Mouse (Mus musculus) MEL (cell line): ENCODE data around the gene Dapp1. TPM values are rescaled to one million over a fixed set of nuclear protein-coding genes. Genes with fewer than 3 reads are reported as not detected.

Source experiments
- DNase-seq: peaks from one replicate; pipeline ENCODE4 v3.0.0; 2011; ENCODE audit warnings: low read depth, low spot score
- H3K27ac ChIP-seq: 2 replicates; pipeline ENCODE4 v1.5.1; 2012; ENCODE audit warnings: low read depth, mild to moderate bottlenecking, control low read depth, low read length, moderate library complexity; ENCODE audit not compliant: control insufficient read depth
- H3K27me3 ChIP-seq, 2 experiments: fragments of 150-350 bp in 1 of 2; sonication (generic) in 1 of 2; 2 replicates each; pipeline ENCODE4 v1.6.1; 2012; ENCODE audit warnings: low read length in 2 of 2, mild to moderate bottlenecking in 2 of 2, improper control_type of control experiment in 1 of 2, moderate library complexity in 1 of 2; ENCODE audit not compliant: insufficient read depth in 2 of 2, control insufficient read depth in 1 of 2
- H3K36me3 ChIP-seq, 2 experiments: 2 replicates each; pipeline ENCODE4 v1.6.1; 2012 to 2014; ENCODE audit warnings: low read length in 2 of 2, improper control_type of control experiment in 1 of 2, inconsistent platforms in 1 of 2, mild to moderate bottlenecking in 1 of 2; ENCODE audit not compliant: insufficient read depth in 2 of 2, control insufficient read depth in 1 of 2
- H3K4me1 ChIP-seq, 2 experiments: fragments of 150-350 bp in 1 of 2; sonication (generic) in 1 of 2; 2 replicates each; pipeline ENCODE4 v1.6.1; 2012; ENCODE audit warnings: low read length in 2 of 2, improper control_type of control experiment in 1 of 2, mild to moderate bottlenecking in 1 of 2; ENCODE audit not compliant: insufficient read depth in 2 of 2, control insufficient read depth in 1 of 2
- H3K4me3 ChIP-seq, 2 experiments: fragments of 150-350 bp in 1 of 2; sonication (generic) in 1 of 2; 2 replicates each; pipeline ENCODE4 v1.5.1; 2012; ENCODE audit warnings: low read depth in 2 of 2, low read length in 2 of 2, mild to moderate bottlenecking in 2 of 2, moderate library complexity in 2 of 2, control low read depth in 1 of 2, improper control_type of control experiment in 1 of 2; ENCODE audit not compliant: control insufficient read depth in 1 of 2, insufficient read depth in 1 of 2
- H3K79me2 ChIP-seq: 2 replicates; pipeline ENCODE4 v1.6.1; 2012; ENCODE audit warnings: mild to moderate bottlenecking, low read length, moderate library complexity; ENCODE audit not compliant: control insufficient read depth, poor library complexity, insufficient read depth
- H3K9ac ChIP-seq: 2 replicates; pipeline ENCODE4 v1.6.1; 2012; ENCODE audit warnings: low read depth, mild to moderate bottlenecking, control low read depth, low read length, moderate library complexity; ENCODE audit not compliant: control insufficient read depth, poor library complexity, severe bottlenecking
- H3K9me3 ChIP-seq: fragments of 150-350 bp; sonication (generic); replicated peaks from 2 replicates; pipeline ENCODE4 v1.6.1; 2012; ENCODE audit warnings: mild to moderate bottlenecking, low read length, improper control_type of control experiment, moderate library complexity; ENCODE audit not compliant: insufficient read depth
- BHLHE40 ChIP-seq: IDR thresholded peaks from 2 replicates; pipeline ENCODE4 v1.6.1; 2012; ENCODE audit warnings: low read depth, mild to moderate bottlenecking, inconsistent platforms, low read length, improper control_type of control experiment, borderline replicate concordance
- CHD1 ChIP-seq: IDR thresholded peaks from 2 replicates; pipeline ENCODE4 v1.6.1; 2012; ENCODE audit warnings: low read depth, mild to moderate bottlenecking, inconsistent platforms, low read length, improper control_type of control experiment
- CHD2 ChIP-seq: IDR thresholded peaks from 2 replicates; pipeline ENCODE4 v1.6.1; 2011; ENCODE audit warnings: low read length, improper control_type of control experiment
- CTCF ChIP-seq, 3 experiments: IDR thresholded peaks in 2 of 3; conservative IDR thresholded peaks in 1 of 3; 2 replicates each; pipeline ENCODE4 v1.5.1; 2011 to 2012; ENCODE audit warnings: low read length in 3 of 3, low read depth in 2 of 3, mild to moderate bottlenecking in 2 of 3, improper control_type of control experiment in 1 of 3, inconsistent platforms in 1 of 3, mixed read lengths in 1 of 3, moderate library complexity in 1 of 3; ENCODE audit not compliant: control insufficient read depth in 1 of 3, insufficient read depth in 1 of 3, poor library complexity in 1 of 3, severe bottlenecking in 1 of 3
- ELF1 ChIP-seq: IDR thresholded peaks from 2 replicates; pipeline ENCODE4 v1.6.1; 2014; ENCODE audit warnings: low read depth, mild to moderate bottlenecking, inconsistent platforms, low read length, improper control_type of control experiment, moderate library complexity
- EP300 ChIP-seq, 2 experiments: IDR thresholded peaks; 2 replicates each; pipeline ENCODE4 v1.6.1; 2011; ENCODE audit warnings: improper control_type of control experiment in 2 of 2, low read length in 2 of 2, low read depth in 1 of 2, mild to moderate bottlenecking in 1 of 2
- ETS1 ChIP-seq: IDR thresholded peaks from 2 replicates; pipeline ENCODE4 v1.6.1; 2012; ENCODE audit warnings: low read depth, mild to moderate bottlenecking, inconsistent platforms, low read length, improper control_type of control experiment, moderate library complexity
- GABPA ChIP-seq: IDR thresholded peaks from 2 replicates; pipeline ENCODE4 v1.6.1; 2012; ENCODE audit warnings: low read depth, mild to moderate bottlenecking, inconsistent platforms, low read length, improper control_type of control experiment, moderate library complexity
- GATA1 ChIP-seq: IDR thresholded peaks from 2 replicates; pipeline ENCODE4 v1.6.1; 2011; ENCODE audit warnings: low read depth, low read length, improper control_type of control experiment
- HCFC1 ChIP-seq: IDR thresholded peaks from 2 replicates; pipeline ENCODE4 v1.6.1; 2012; ENCODE audit warnings: low read depth, mild to moderate bottlenecking, inconsistent platforms, low read length, improper control_type of control experiment, moderate library complexity
- MAFK ChIP-seq: IDR thresholded peaks from 2 replicates; pipeline ENCODE4 v1.6.1; 2011; ENCODE audit warnings: low read depth, mild to moderate bottlenecking, low read length, improper control_type of control experiment, borderline replicate concordance
- MAX ChIP-seq: IDR thresholded peaks from 2 replicates; pipeline ENCODE4 v1.6.1; 2011; ENCODE audit warnings: low read length, improper control_type of control experiment
- MAZ ChIP-seq: IDR thresholded peaks from 2 replicates; pipeline ENCODE4 v1.6.1; 2012; ENCODE audit warnings: low read depth, mild to moderate bottlenecking, inconsistent platforms, low read length, improper control_type of control experiment
- MEF2A ChIP-seq: IDR thresholded peaks from 2 replicates; pipeline ENCODE4 v1.6.1; 2014; ENCODE audit warnings: low read depth, mild to moderate bottlenecking, inconsistent platforms, low read length, improper control_type of control experiment; ENCODE audit not compliant: poor library complexity, insufficient replicate concordance, severe bottlenecking; ENCODE audit errors: extremely low read depth
- MXI1 ChIP-seq: IDR thresholded peaks from 2 replicates; pipeline ENCODE4 v1.6.1; 2011; ENCODE audit warnings: mild to moderate bottlenecking, low read depth, low read length, improper control_type of control experiment
- MYB ChIP-seq: IDR thresholded peaks from 2 replicates; pipeline ENCODE4 v1.6.1; 2011; ENCODE audit warnings: mild to moderate bottlenecking, low read depth, low read length, improper control_type of control experiment
- NELFE ChIP-seq: IDR thresholded peaks from 2 replicates; pipeline ENCODE4 v1.6.1; 2011; ENCODE audit warnings: low read depth, low read length, improper control_type of control experiment
- NRF1 ChIP-seq: IDR thresholded peaks from 2 replicates; pipeline ENCODE4 v1.6.1; 2014; ENCODE audit warnings: low read depth, mild to moderate bottlenecking, inconsistent platforms, low read length, improper control_type of control experiment, moderate library complexity; ENCODE audit not compliant: poor library complexity, insufficient read depth, severe bottlenecking
- POLR2AphosphoS2 ChIP-seq: IDR thresholded peaks from 2 replicates; pipeline ENCODE4 v1.6.1; 2011; ENCODE audit warnings: low read length, improper control_type of control experiment
- POLR2AphosphoS5 ChIP-seq: IDR thresholded peaks from 2 replicates; pipeline ENCODE4 v1.6.1; 2012; ENCODE audit warnings: low read depth, borderline replicate concordance, mild to moderate bottlenecking, inconsistent platforms, low read length, moderate library complexity, mixed read lengths
- RAD21 ChIP-seq: IDR thresholded peaks from 2 replicates; pipeline ENCODE4 v1.6.1; 2011; ENCODE audit warnings: mild to moderate bottlenecking, low read depth, low read length, improper control_type of control experiment
- RCOR1 ChIP-seq: IDR thresholded peaks from 2 replicates; pipeline ENCODE4 v1.6.1; 2012; ENCODE audit warnings: low read depth, mild to moderate bottlenecking, inconsistent platforms, low read length, improper control_type of control experiment
- SMC3 ChIP-seq: IDR thresholded peaks from 2 replicates; pipeline ENCODE4 v1.6.1; 2011; ENCODE audit warnings: low read depth, low read length, improper control_type of control experiment
- TBP ChIP-seq: IDR thresholded peaks from 2 replicates; pipeline ENCODE4 v1.8.0; 2011; ENCODE audit warnings: low read depth, low read length, improper control_type of control experiment
- TCF12 ChIP-seq: IDR thresholded peaks from 2 replicates; pipeline ENCODE4 v1.6.1; 2014; ENCODE audit warnings: low read depth, mild to moderate bottlenecking, inconsistent platforms, low read length, improper control_type of control experiment, moderate library complexity
- USF2 ChIP-seq, 2 experiments: IDR thresholded peaks; 2 replicates each; pipeline ENCODE4 v1.6.1; 2011 to 2012; ENCODE audit warnings: improper control_type of control experiment in 2 of 2, low read length in 2 of 2, borderline replicate concordance in 1 of 2, inconsistent platforms in 1 of 2, low read depth in 1 of 2, mild to moderate bottlenecking in 1 of 2; ENCODE audit not compliant: insufficient read depth in 1 of 2
- ZC3H11A ChIP-seq: IDR thresholded peaks from 2 replicates; pipeline ENCODE4 v1.6.1; 2012; ENCODE audit warnings: low read depth, mild to moderate bottlenecking, inconsistent platforms, low read length, improper control_type of control experiment
- ZMIZ1 ChIP-seq: IDR thresholded peaks from 2 replicates; pipeline ENCODE4 v1.6.1; 2012; ENCODE audit warnings: low read depth, mild to moderate bottlenecking, inconsistent platforms, low read length, improper control_type of control experiment, moderate library complexity
- ZNF384 ChIP-seq: IDR thresholded peaks from 2 replicates; pipeline ENCODE4 v1.6.1; 2012; ENCODE audit warnings: low read depth, mild to moderate bottlenecking, inconsistent platforms, low read length, improper control_type of control experiment
- polyA plus RNA-seq, 2 experiments: library from polyadenylated mRNA; stranded (reverse) in 1 of 2; unstranded in 1 of 2; fragments of >175 nt in 1 of 2; fragments of >200 nt in 1 of 2; gene quantifications; 2 replicates each; pipeline versions ENCODE4 v1.2.1 to v1.2.4; 2012; ENCODE audit warnings: low replicate concordance in 2 of 2, low read depth in 1 of 2; ENCODE audit not compliant: insufficient read length in 2 of 2, insufficient read depth in 1 of 2, missing spikeins in 1 of 2
- total RNA-seq: library from RNA; depleted of rRNA; stranded (reverse); fragments of 300-350 nt; gene quantifications from 2 replicates; pipeline ENCODE4 v1.2.3, GENCODE M21; 2012

Gene Dapp1
- total and polyA plus RNA-seq, 3 experiments: 45.7 to 91.5 (median 67.3) TPM

- TF ChIP-seq USF2 (IDR thresholded peaks at IDR 0.05; ENCODE audit: borderline replicate concordance in 1 of 2, insufficient read depth in 1 of 2, low read depth in 1 of 2, low read length in 2 of 2) (no peak), CTCF (IDR thresholded peaks at IDR 0.05 in 2 of 3, conservative IDR thresholded peaks at IDR 0.05 in 1 of 3; ENCODE audit: control insufficient read depth in 1 of 3, insufficient read depth in 1 of 3, low read depth in 2 of 3, low read length in 3 of 3, poor library complexity in 1 of 3, severe bottlenecking in 1 of 3) (no peak), GABPA (no peak), TBP (no peak), GATA1 (peak; percentile 83), POLR2AphosphoS5 (no peak), CHD2 (no peak), NRF1 (no peak), ZNF384 (no peak), ELF1 (0 out of 2 replicates have a peak, but pooled peaks have one; percentile 6)
These were observed 83.7 kb downstream of the Dapp1 start (continued) for GRCm38 (mm10) chr3:137897685-137898084.

- Histone ChIP-seq H3K79me2 (no peaks in the 10 kb centered on the region), H3K27me3 (no peaks in the 10 kb centered on the region), H3K9ac (no peak overlapping the region), H3K27ac (peak overlapping the region; percentile 53), H3K4me3 (no peak overlapping the region), H3K36me3 (peaks cover 2 to 11% of the 10 kb centered on the region in 2 experiments; a peak in 3 of 4 replicates), H3K9me3 (no peaks in the 10 kb centered on the region), H3K4me1 (peaks cover 4 to 23% of the 10 kb centered on the region in 2 experiments)
- peak; percentile 69 for DNase-seq
- no peak for TF ChIP-seq TBP
- TF ChIP-seq ZNF384: no peak
- TF ChIP-seq MEF2A: no peak
- TF ChIP-seq CHD2: no peak
- no peak for TF ChIP-seq CHD1
- peak; percentile 56; the same call in 1 of the 2 replicates for TF ChIP-seq ETS1
- no peak for TF ChIP-seq POLR2AphosphoS2
- TF ChIP-seq MAFK: no peak
- peak; percentile 61; the same call in 1 of the 2 replicates for TF ChIP-seq GATA1
- no peak for TF ChIP-seq SMC3
- TF ChIP-seq CTCF (IDR thresholded peaks at IDR 0.05 in 2 of 3, conservative IDR thresholded peaks at IDR 0.05 in 1 of 3; ENCODE audit: control insufficient read depth in 1 of 3, insufficient read depth in 1 of 3, low read depth in 2 of 3, low read length in 3 of 3, poor library complexity in 1 of 3, severe bottlenecking in 1 of 3): no peak
- no peak for TF ChIP-seq BHLHE40
- TF ChIP-seq TCF12: peak; percentile 41; the same call in 1 of the 2 replicates
- no peak for TF ChIP-seq NRF1
- peak; percentile 43 for TF ChIP-seq RCOR1
- no peak for TF ChIP-seq MAX
- no peak for TF ChIP-seq ELF1
- TF ChIP-seq EP300 (IDR thresholded peaks at IDR 0.05; ENCODE audit: low read depth in 1 of 2, low read length in 2 of 2): peak; percentile 44 to 83; a peak in 3 of 4 replicates
- no peak for TF ChIP-seq RAD21
- TF ChIP-seq NELFE: no peak
- TF ChIP-seq MXI1: no peak
- no peak for TF ChIP-seq ZMIZ1
- no peak for TF ChIP-seq HCFC1
- no peak for TF ChIP-seq ZC3H11A
- TF ChIP-seq MYB: no peak
- 0 out of 2 replicates have a peak, but pooled peaks have one; percentile 25 for TF ChIP-seq MAZ
These were observed 84.5 kb downstream of the Dapp1 start for GRCm38 (mm10) chr3:137896867-137897266.
